Mouse (Mus musculus): ENCODE data around the gene Gpr107.

GRCm38 (mm10) chr2:31228768-31229311 is 76.7 kb downstream of the Gpr107 start:
- no peak for TF ChIP-seq POLR2A (IDR thresholded peaks at IDR 0.05; ENCODE audit: extremely low read depth, insufficient read depth, low read length)
- peak; percentile 11; the same call in 1 of the 2 replicates for TF ChIP-seq CTCF (IDR thresholded peaks at IDR 0.05; ENCODE audit: low read depth, low read length)

Data from liver, adult 2 months (tissue).